10 mouse cellular contexts compared by ENCODE assay signal in the genomic region with DNA sequence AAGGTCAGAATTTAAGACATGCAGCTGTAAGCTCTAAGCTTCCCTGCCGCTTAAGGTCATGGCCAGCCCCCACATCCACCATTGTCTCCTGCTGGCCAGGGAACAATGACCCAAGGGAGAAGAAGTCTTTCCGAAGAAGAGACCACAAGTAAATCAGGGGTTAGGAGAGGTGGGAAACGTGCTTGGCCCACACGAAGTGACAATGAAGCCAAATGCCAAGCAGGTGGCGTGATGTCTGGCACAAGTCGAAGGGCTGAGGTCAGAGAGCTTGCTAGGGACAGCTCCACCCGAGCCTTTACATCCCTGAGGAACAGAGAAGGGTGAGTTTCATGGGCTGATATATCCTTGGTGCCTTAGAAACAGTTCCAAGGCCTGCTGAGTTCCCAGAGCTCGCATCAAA. TPM values are rescaled to one million over a fixed set of nuclear protein-coding genes. Genes with fewer than 3 reads are reported as not detected.
DNase-seq lines count a peak whose midpoint lies in the region; ATAC-seq and TF ChIP-seq lines count a peak whose summit lies in the region.
"Had no signal": no experiment of that assay in that cellular context is flagged by ENCODE, and none has a peak within 500 bp of the region (broad histone marks: within the 10 kb centered on the region; RNA-seq: fewer than 3 reads in every experiment).

No protein-coding gene starts in this region.

- 52% methylated on average over 8 of the region's 8 CpGs for WGBS in midbrain, embryonic 11.5 days
- WGBS in midbrain, embryonic 16.5 days: 59% methylated on average over 8 of the region's 8 CpGs
- WGBS in hindbrain, embryonic 14.5 days: 53% methylated on average over 8 of the region's 8 CpGs
- 70% methylated on average over 8 of the region's 8 CpGs for WGBS in stomach, postnatal 0 days
- WGBS in forebrain, embryonic 12.5 days: 59% methylated on average over 8 of the region's 8 CpGs

- ATAC-seq in midbrain, embryonic 11.5 days (ENCODE audit: low FRiP score): no peak
- ATAC-seq in midbrain, embryonic 16.5 days: no peak
- no peak for ATAC-seq in hindbrain, embryonic 14.5 days (ENCODE audit: low FRiP score)
- no peak for ATAC-seq in stomach, postnatal 0 days (ENCODE audit: low FRiP score, low TSS enrichment)
- ATAC-seq in forebrain, embryonic 12.5 days (ENCODE audit: low FRiP score): no peak

- TF ChIP-seq CTCF in stomach, postnatal 0 days (IDR thresholded peaks at IDR 0.05; ENCODE audit: low read depth): no peak

- H3K27ac ChIP-seq in midbrain, embryonic 11.5 days (ENCODE audit: low read depth, low read length): no peak overlapping the region
- H3K27ac ChIP-seq in midbrain, embryonic 16.5 days (ENCODE audit: low read length): no peak overlapping the region; the same call in 1 of the 2 replicates
- peak overlapping the region; percentile 47; the same call in 1 of the 2 replicates for H3K27ac ChIP-seq in hindbrain, embryonic 14.5 days
- H3K27ac ChIP-seq in stomach, postnatal 0 days (replicated peaks): peak overlapping the region; percentile 83
- no peak overlapping the region for H3K27ac ChIP-seq in forebrain, embryonic 12.5 days

- H3K36me3 ChIP-seq in midbrain, embryonic 11.5 days (ENCODE audit: control insufficient read depth, insufficient read depth, low read length): no peaks in the 10 kb centered on the region
- no peaks in the 10 kb centered on the region for H3K36me3 ChIP-seq in midbrain, embryonic 16.5 days (ENCODE audit: control insufficient read depth, insufficient read depth, low read length)
- H3K36me3 ChIP-seq in hindbrain, embryonic 14.5 days (replicated peaks; ENCODE audit: control insufficient read depth, insufficient read depth): no peaks in the 10 kb centered on the region
- H3K36me3 ChIP-seq in stomach, postnatal 0 days (ENCODE audit: control insufficient read depth, insufficient read depth, low read length): no peaks in the 10 kb centered on the region
- H3K36me3 ChIP-seq in forebrain, embryonic 12.5 days (replicated peaks): no peaks in the 10 kb centered on the region

- peaks cover 9% of the 10 kb centered on the region for H3K4me1 ChIP-seq in midbrain, embryonic 11.5 days (ENCODE audit: control insufficient read depth, insufficient read depth, low read length)
- H3K4me1 ChIP-seq in midbrain, embryonic 16.5 days (ENCODE audit: control insufficient read depth, insufficient read depth, low read length): peaks cover 13% of the 10 kb centered on the region
- no peaks in the 10 kb centered on the region for H3K4me1 ChIP-seq in hindbrain, embryonic 14.5 days (replicated peaks; ENCODE audit: control insufficient read depth, insufficient read depth, low read length)
- no peaks in the 10 kb centered on the region for H3K4me1 ChIP-seq in stomach, postnatal 0 days (replicated peaks; ENCODE audit: control insufficient read depth, insufficient read depth)
- H3K4me1 ChIP-seq in forebrain, embryonic 12.5 days: peaks cover 12% of the 10 kb centered on the region

- no peak overlapping the region for H3K9ac ChIP-seq in midbrain, embryonic 11.5 days (ENCODE audit: low read length)
- H3K9ac ChIP-seq in midbrain, embryonic 16.5 days (ENCODE audit: low read depth, low read length): no peak overlapping the region
- no peak overlapping the region for H3K9ac ChIP-seq in hindbrain, embryonic 14.5 days
- no peak overlapping the region for H3K9ac ChIP-seq in stomach, postnatal 0 days (ENCODE audit: low read length)
- no peak overlapping the region for H3K9ac ChIP-seq in forebrain, embryonic 12.5 days

- H3K4me3 ChIP-seq in midbrain, embryonic 11.5 days (ENCODE audit: low read depth, low read length): no peak overlapping the region
- no peak overlapping the region for H3K4me3 ChIP-seq in midbrain, embryonic 16.5 days (ENCODE audit: low read depth, low read length)
- H3K4me3 ChIP-seq in hindbrain, embryonic 14.5 days (replicated peaks; ENCODE audit: low read length): no peak overlapping the region
- H3K4me3 ChIP-seq in stomach, postnatal 0 days (ENCODE audit: low read depth, low read length): no peak overlapping the region
- no peak overlapping the region for H3K4me3 ChIP-seq in forebrain, embryonic 12.5 days (replicated peaks)

- no peak for TF ChIP-seq EP300 in stomach, postnatal 0 days (optimal IDR thresholded peaks at IDR 0.05)

- DNase-seq in heart, adult 11 months: peak; percentile 95
- DNase-seq in heart, postnatal 4 days: no peak
- peak; percentile 81 for DNase-seq in midbrain, embryonic 11.5 days (ENCODE audit: low spot score, missing footprints)
- no peak for DNase-seq in hindbrain, embryonic 14.5 days (ENCODE audit: low spot score)
- DNase-seq in stomach, postnatal 0 days (ENCODE audit: low spot score): no peak
- no peak for DNase-seq in frontal cortex, adult 2 months (ENCODE audit: extremely low spot score in 1 of 2, low spot score in 1 of 2)
- DNase-seq: B cell, adult 2 months; right cerebral cortex, postnatal 25 days had no signal

- H3K9me3 ChIP-seq in midbrain, embryonic 11.5 days (ENCODE audit: control insufficient read depth, low read length): no peaks in the 10 kb centered on the region
- H3K9me3 ChIP-seq in midbrain, embryonic 16.5 days (replicated peaks; ENCODE audit: control insufficient read depth, low read length, poor library complexity, severe bottlenecking): no peaks in the 10 kb centered on the region
- no peaks in the 10 kb centered on the region for H3K9me3 ChIP-seq in hindbrain, embryonic 14.5 days (ENCODE audit: control insufficient read depth, low read length)
- H3K9me3 ChIP-seq in stomach, postnatal 0 days (ENCODE audit: control insufficient read depth, low read length): no peaks in the 10 kb centered on the region
- H3K9me3 ChIP-seq in forebrain, embryonic 12.5 days: no peaks in the 10 kb centered on the region

- H3K27me3 ChIP-seq in midbrain, embryonic 11.5 days (ENCODE audit: control insufficient read depth, insufficient read depth, low read length): no peaks in the 10 kb centered on the region
- H3K27me3 ChIP-seq in midbrain, embryonic 16.5 days (ENCODE audit: control insufficient read depth, insufficient read depth, low read depth, low read length): no peaks in the 10 kb centered on the region
- H3K27me3 ChIP-seq in hindbrain, embryonic 14.5 days (ENCODE audit: control insufficient read depth, insufficient read depth, low read length): no peaks in the 10 kb centered on the region
- H3K27me3 ChIP-seq in stomach, postnatal 0 days (ENCODE audit: control insufficient read depth, insufficient read depth, low read length): no peaks in the 10 kb centered on the region
- no peaks in the 10 kb centered on the region for H3K27me3 ChIP-seq in forebrain, embryonic 12.5 days

- H3K4me2 ChIP-seq in midbrain, embryonic 11.5 days: no peak overlapping the region
- H3K4me2 ChIP-seq in midbrain, embryonic 16.5 days (ENCODE audit: low read length): no peak overlapping the region
- H3K4me2 ChIP-seq in hindbrain, embryonic 14.5 days (replicated peaks): no peak overlapping the region
- H3K4me2 ChIP-seq in stomach, postnatal 0 days (replicated peaks; ENCODE audit: low read depth): no peak overlapping the region
- no peak overlapping the region for H3K4me2 ChIP-seq in forebrain, embryonic 12.5 days

RNA-seq across cellular contexts. Expression of a gene that starts 36.3 kb away (rescaled TPM):
- 10 to 100 TPM; 18.7 to 19.9 TPM for total RNA-seq in heart, postnatal 4 days (2021)
- polyA plus RNA-seq in midbrain, embryonic 11.5 days (2014; fragmentation: Nextera tagmentation; extraction: Ambion mirVana): 99.1 and 109 TPM in 2 replicates
- polyA plus RNA-seq in midbrain, embryonic 16.5 days (2015; fragmentation: Nextera tagmentation; extraction: Ambion mirVana): 7.1 and 8.7 TPM in 2 replicates
- polyA plus RNA-seq in hindbrain, embryonic 14.5 days (2014; fragmentation: Nextera tagmentation; extraction: Ambion mirVana): 13.3 and 14.8 TPM in 2 replicates
- 9.5 and 10.5 TPM in 2 replicates for polyA plus RNA-seq in stomach, postnatal 0 days (2015; fragmentation: Nextera tagmentation; extraction: Ambion mirVana)
- polyA plus RNA-seq in frontal cortex, adult 2 months (2012; rRNA removed): 0.58 and 0.69 TPM in 2 replicates
- 76.3 and 80.5 TPM in 2 replicates for polyA plus RNA-seq in forebrain, embryonic 12.5 days (2016; fragmentation: Nextera tagmentation; extraction: Ambion mirVana)

RNA-seq across cellular contexts. Expression of a gene that starts 52.9 kb away (rescaled TPM):
- total RNA-seq in heart, postnatal 4 days (2021): 10 to 100 TPM; 44.6 to 51.4 TPM
- 18.0 and 21.9 TPM in 2 replicates for polyA plus RNA-seq in midbrain, embryonic 11.5 days (2014; fragmentation: Nextera tagmentation; extraction: Ambion mirVana)
- 18.4 and 21.7 TPM in 2 replicates for polyA plus RNA-seq in midbrain, embryonic 16.5 days (2015; fragmentation: Nextera tagmentation; extraction: Ambion mirVana)
- polyA plus RNA-seq in hindbrain, embryonic 14.5 days (2014; fragmentation: Nextera tagmentation; extraction: Ambion mirVana): 7.0 and 9.3 TPM in 2 replicates
- polyA plus RNA-seq in stomach, postnatal 0 days (2015; fragmentation: Nextera tagmentation; extraction: Ambion mirVana): 24.0 and 24.1 TPM in 2 replicates
- 8.3 and 9.4 TPM in 2 replicates for polyA plus RNA-seq in frontal cortex, adult 2 months (2012; rRNA removed)
- 7.3 and 7.7 TPM in 2 replicates for polyA plus RNA-seq in forebrain, embryonic 12.5 days (2016; fragmentation: Nextera tagmentation; extraction: Ambion mirVana)

Comparison
In these comparisons a context has a peak if more than half of its experiments do, and no peak if none do; other contexts are left out.
1. DNase-seq: peak in heart, adult 11 months (single experiment) and midbrain, embryonic 11.5 days (single experiment); none in heart, postnatal 4 days (single experiment), hindbrain, embryonic 14.5 days (single experiment), stomach, postnatal 0 days (single experiment) and frontal cortex, adult 2 months (0 of 2).
2. H3K27ac ChIP-seq: peak in hindbrain, embryonic 14.5 days (single experiment) and stomach, postnatal 0 days (single experiment); none in midbrain, embryonic 11.5 days (single experiment), midbrain, embryonic 16.5 days (single experiment) and forebrain, embryonic 12.5 days (single experiment).